Mouse (Mus musculus): ENCODE data around the gene Dlgap3.

The Dlgap3 gene

DNA sequence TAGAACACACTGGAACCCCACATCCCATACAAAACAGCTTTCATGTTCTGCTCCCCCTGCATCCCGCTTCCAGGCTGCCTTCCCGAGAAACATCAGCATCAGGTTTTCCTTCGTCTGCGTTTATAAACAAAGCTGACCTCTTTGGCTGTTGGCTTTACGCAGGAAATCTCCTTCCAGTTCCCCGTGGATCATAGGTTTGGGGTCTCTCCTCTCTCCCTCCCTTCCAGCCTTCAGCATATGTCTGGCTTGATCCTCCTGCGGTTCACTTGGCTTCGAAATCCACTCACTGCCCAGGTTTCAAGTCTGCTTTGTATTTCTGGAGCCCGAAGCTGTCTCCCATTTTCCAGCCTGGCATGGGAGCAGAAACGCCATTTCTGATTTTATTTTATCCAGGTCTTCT, 54.3 kb downstream of the Dlgap3 start:
- no peak for DNase-seq

DNA sequence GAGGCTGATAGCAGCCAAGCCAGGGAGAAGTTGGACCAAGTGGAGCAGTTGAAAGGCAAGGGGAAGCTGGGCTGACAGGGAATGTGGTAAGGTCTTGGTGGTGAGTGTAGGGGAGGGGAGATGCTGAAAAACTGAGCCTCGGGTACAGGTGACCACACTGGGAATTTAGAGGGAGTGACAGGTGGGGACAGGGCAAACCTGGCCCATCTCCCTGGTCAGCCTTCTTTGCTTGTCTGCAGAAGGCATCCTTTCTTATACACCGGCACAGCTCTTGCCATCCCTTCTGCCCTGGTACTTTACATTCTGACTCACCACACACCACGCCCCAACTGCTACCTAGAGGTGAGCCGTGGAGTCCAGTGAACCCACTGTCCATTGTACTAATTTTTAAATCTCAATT, 54.8 kb downstream of the Dlgap3 start:
- DNase-seq: no peak

DNA sequence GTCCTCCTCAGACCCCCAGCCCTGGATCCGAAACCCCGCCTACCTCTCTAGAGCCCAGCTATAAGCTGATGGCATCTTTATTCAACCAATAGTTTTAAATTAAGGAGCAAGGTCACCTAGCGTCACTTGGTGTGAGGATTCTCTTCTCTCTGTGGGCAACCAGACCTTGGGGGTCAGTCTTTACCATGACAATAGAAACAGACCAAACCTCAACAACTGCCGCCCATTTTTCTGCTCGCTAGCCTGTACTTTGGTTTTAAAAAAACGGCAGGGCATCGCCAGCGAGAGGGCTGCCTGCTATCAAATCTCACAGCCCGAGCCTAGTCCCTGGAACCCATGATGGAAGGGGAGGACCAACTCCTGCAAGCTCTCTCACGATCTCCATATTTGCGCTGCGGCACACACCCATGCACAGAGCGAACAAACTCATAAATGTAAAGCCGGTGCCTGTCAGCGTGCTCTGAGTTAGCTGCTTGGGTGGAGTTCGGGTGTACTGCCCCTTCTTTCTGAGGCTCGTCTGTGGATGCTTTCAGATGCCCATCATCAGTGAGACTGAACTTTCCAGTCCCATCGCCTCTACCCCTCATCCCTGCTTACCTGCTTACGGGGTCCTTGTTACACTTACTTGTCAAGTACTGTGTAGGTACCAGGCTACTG, 55.6 kb downstream of the Dlgap3 start:
- DNase-seq: no peak

DNA sequence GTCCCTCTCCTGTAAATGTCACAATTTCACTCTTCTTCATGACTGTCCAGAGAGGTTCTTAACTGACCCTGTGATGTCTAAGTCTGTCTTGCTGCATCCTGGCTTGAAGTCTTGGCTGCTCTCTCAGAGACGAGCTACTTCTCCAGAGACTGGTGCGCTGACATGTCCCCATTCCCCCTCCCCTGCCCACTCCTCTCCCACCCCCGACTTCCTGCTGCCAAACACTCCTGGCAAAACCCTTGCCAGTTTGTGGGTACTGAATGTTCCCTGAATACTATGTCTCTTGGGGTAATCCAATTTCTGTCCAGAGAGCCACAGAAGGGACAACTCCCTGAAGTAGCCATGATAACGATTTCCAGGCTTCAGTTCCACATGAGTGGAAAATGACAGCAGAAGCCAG, 57.1 kb downstream of the Dlgap3 start:
- peak; percentile 49 for DNase-seq

DNA sequence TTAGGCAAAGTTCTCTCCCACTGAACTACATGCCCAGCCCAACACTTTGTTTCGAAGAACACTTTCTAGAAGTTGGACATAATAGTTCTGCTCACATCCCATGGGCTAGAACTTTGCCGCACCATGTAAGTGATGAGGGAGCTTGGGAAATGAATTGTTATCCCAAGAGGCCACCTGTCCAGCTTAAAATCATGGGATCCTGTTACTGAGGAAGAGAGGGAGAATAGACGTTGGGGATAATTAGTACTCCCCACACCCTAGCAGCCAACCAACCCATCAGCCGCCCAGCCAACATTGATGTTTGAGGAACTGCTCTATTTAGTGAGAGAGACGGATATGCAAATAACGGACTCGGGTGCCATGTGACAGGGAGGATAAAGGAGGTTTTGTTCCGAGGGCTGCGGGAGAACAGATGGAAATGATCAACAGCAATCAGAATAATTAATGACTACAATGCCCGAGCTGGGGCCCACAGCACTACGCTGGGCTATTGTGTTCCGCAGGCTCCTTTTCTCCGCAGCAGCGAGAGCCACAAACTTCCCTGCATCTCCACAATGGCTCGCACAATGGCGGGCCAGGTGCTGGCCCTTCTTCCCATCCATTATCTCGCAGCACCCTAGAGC, 58.2 kb downstream of the Dlgap3 start:
- no peak for DNase-seq

DNA sequence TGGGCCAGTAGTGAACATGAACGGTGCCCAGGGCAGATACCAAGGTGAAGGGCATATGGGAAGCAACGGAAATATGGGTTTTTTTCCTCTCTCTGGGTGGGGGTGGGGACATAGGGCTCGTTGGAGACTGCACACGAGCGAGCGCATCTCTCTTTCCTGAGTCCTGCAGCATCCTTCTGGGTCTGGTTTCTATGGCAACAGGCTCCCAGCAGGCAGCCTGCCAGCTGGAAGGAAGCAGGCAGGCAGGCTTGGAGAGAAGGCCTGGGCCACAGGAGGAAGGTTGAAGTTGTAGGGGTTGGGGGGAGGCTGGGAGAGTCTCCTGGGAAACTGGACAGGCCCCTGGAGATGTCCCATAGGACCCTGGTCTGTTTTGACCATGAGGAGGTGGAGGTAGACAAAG, 63.0 kb downstream of the Dlgap3 start:
- DNase-seq: peak; percentile 90

DNA sequence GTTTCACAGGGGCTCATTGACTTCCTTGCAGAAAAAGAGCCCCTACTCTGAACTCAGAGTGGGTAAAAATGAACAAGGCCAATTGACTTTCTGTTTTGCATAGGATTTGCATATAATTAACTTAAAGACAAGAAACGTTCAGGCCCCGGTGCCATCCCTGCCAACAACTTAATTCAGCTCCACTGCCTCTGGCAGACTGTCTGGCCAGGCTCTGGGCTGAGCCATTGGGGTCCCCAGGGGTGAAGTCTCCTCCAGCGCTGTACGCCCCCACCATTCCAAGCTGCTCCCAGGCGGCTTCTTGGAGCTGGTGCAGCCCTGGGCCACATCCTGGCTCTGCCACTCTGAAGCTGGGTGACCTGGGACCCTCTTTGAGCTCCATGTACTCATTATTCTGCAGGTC, 63.5 kb downstream of the Dlgap3 start:
- no peak for DNase-seq

DNA sequence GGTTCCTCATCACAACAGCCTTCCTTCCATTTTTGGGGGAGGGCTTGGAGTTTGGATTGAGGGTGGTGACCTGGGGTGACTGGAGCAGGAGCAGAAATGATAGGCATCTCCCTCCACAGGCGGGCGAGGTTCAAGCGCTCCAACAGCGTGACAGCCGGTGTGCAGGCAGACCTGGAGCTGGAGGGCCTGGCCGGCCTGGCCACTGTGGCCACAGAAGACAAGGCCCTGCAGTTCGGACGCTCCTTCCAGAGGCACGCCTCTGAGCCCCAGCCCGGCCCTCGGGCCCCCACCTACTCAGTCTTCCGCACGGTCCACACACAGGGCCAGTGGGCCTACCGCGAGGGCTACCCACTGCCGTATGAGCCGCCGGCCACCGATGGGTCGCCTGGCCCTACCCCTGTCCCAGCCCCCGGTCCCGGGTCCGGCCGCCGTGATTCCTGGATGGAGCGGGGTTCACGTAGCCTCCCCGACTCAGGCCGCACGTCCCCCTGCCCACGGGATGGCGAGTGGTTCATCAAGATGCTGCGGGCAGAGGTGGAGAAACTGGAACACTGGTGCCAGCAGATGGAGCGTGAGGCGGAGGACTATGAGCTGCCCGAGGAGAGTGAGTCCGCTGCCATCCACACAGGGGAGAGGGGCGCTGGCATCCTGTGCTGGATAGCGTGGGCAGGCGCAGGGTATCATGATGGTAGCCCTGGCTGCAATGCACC, 64.6 kb downstream of the Dlgap3 start:
- DNase-seq: no peak

DNA sequence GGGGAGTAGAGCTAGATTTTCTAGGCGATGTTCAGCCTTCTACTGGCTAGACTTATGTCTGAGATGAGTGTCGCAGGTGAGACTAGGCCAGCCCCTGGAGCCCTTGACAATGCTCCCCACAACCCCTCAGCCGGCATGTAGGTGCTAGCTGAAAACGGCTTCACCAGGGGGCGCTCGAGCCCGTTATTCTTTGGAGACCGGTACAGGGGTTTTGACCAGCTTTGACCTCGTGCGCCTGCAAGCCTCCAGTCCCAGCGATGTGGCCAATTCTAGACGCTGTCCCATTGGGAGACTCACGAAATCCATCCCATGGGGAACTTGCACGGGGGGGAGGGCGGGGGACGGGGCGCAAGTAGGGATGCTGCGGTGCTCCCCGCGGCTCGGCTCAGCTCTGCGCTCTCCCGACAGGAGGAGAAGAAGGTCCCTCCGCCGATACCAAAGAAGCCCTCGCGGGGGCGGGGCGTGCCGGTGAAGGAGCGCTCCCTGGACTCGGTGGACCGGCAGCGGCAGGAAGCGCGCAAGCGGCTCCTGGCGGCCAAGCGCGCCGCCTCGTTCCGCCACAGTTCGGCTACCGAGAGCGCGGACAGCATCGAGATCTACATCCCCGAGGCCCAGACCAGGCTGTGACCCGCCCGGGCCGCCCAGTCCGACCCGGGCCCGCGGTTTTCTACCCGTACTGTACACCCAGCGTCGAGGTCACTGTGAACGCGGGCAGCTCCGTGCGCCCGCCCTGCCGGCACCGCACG, 66.9 kb downstream of the Dlgap3 start:
- peak; percentile 77 for DNase-seq

DNA sequence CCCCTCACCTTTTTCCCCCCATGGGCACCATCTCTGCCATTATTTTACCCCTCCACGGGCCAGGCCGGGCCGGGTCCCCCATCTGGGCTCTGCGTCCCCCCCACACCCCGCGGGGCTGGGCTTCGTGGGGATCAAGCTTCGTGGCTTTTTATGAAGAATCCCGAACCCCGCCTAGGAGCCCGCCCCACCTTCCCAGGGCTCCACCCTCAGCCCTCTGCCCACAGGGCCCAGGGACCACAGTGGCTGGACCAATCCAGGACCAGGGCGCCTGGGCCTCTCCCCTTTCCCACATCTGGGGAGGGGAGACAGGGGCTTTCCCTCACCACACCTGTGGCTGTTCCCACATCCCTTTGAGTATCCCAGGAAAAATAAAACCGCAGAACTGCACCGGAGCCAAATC, 67.6 kb downstream of the Dlgap3 start:
- no peak for DNase-seq

DNA sequence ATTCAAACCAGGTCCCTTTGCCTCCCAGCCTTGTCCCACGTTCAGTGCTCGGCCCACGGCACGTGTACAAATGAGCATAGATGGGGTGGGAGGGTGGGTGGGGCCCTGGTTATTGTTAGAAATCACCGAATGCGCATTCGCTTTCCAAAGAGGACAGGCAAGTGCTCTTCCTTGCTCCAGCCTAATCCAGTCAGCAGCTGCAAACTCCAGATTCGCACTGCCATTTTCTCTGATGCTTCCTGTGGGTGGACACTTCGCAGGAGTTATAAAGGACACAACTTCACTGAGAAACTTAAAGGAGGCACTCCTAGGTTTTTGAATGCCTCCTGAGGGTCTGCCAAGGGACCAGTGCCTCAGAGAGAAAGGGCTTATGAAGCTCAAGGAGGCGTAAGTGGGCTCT, 68.3 kb downstream of the Dlgap3 start:
- DNase-seq: no peak

DNA sequence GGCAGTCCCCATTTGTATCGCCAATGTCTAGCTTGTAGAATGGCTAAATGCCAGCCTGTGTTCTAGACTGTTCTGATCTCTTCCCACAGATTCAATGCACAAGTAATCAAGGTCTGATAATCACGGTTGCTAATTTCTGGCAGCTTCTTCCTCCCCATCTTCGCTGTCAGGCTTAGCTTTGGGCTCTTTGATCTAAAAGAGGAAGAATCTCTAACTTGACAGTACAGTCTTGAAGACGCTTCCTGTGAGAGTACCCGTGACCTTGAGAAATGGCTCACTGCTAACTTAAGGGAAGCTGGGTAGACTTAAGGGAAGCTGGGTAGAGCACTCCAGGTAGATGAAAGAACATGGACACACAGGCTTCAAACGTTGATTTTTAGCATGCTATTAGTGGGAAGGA, 73.7 kb downstream of the Dlgap3 start:
- DNase-seq: no peak

DNA sequence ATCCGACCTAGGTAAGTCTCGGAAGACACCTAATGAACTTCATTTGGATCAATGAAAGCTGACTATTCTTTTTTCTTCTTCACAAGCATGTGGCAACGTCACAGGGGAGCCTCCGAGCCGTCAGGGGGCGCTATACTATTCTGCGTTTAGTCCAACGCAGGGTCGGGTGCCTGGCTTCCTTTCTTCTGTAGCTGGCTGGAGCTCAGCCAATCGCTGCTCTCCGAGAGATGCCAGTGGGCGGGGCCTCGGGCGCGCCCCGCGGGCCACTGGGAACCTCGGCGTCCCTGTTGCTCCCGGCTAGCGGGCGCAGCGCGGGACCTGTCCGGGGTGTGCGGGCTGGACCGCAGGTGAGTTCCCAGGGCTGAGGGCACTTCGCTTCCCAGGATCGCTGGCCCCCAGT, 74.5 kb downstream of the Dlgap3 start, which contains the start of gene Smim12:
Gene Smim12 (plus strand): TSS at position 233 of the 400 bp plus-strand sequence.
- peak; percentile 98 for DNase-seq

DNA sequence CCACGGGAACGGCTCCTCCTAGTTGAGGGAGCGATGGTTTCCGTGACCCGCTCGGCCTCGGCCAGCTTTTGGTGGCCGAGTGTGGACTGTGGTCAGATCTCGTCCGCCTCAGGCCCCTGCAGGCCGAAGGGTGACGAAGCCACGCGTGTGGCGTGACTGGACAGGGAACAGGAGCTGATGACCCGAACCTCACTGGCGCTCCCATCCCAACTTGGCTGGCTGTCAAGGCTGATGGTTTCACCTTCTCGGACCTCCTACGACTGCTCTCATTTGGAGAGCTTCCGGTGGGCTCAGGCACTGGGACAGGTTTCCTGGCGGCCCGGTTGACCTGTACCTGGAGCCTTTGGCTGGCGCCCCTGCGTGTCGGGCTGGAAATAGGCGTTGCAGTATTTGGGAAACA, 74.9 kb downstream of the Dlgap3 start:
- no peak for DNase-seq

DNA sequence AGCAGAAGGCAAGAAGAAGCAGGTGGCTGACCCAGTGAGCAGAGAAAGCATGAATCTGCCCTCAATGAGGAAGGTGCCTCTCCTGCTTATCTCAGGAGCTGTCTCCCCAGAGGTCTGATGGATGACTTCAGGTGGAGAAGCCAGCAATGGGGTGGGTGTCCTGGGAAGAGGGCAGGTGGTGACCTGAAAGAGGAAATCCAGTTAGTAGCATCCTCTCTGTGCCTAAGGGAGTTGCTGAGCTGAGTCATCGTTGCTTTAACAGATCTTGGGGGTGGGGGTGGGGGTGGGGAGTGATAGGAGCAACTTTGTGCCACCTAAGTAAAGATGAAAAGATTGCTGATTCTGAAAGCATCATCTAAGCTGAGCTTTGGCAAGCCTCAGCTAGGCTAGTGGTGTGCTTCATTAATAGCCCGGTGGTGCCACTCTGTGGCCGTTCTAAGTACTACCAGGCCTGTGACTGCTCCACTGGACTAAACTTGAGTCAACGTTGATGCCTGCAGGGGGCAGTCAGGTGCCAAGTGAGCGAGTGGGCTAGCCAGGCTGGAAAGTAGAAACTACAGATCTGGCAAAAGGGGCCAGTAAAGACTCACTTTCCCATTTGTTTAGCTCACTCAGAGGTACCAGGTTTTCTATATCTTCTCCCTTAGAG, 80.8 kb downstream of the Dlgap3 start:
- peak; percentile 95 for DNase-seq

DNA sequence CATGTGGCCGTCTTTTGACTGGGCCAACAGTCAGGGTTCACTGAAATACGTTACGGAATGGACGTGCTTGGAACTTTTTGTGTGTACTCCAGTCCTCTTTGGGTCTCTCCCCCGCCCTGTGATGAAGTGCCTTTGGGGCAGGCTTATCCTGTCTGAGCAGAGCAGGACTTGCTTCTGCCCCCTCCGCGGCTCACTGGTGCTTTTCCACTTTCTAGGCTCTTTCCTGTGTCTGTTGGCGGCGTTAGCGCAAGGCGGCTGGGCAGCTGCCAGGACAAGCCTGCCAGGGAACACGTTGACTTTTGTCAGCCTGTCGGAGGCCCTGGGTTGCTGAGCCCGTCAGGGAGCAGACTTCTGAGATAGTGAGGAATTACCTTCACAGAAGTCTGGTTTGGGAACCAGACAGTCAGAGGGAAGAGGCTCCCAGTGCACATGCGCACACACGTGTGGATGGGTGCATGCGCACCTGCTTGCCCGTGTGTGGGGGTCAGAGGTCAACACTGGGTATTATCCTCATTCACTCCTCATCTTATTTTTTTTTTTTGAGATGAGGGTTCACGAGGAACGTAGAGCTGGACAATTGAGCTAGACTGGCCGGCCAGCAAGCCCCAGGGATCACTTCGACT, 83.1 kb downstream of the Dlgap3 start:
- peak; percentile 74 for DNase-seq

DNA sequence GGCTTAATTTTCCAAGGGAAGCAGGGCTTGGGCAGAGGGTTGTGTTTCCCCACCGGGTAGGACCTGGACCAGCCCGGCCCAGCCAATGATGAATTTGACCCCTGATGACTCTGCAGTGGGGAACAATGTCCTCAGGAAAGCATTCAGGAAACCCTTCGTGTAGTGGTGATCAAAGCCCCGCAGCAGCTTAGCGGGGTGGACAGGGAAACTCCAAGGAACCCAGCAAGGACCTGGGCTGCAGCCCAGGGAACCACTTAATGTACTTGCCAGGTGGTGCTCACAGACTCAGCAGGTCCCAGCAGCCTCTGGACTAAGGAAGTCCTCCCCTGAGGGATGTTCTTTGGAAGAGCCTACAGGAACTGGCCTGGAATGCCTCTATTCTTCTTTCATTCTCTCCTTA, 87.7 kb downstream of the Dlgap3 start:
- no peak for DNase-seq

DNA sequence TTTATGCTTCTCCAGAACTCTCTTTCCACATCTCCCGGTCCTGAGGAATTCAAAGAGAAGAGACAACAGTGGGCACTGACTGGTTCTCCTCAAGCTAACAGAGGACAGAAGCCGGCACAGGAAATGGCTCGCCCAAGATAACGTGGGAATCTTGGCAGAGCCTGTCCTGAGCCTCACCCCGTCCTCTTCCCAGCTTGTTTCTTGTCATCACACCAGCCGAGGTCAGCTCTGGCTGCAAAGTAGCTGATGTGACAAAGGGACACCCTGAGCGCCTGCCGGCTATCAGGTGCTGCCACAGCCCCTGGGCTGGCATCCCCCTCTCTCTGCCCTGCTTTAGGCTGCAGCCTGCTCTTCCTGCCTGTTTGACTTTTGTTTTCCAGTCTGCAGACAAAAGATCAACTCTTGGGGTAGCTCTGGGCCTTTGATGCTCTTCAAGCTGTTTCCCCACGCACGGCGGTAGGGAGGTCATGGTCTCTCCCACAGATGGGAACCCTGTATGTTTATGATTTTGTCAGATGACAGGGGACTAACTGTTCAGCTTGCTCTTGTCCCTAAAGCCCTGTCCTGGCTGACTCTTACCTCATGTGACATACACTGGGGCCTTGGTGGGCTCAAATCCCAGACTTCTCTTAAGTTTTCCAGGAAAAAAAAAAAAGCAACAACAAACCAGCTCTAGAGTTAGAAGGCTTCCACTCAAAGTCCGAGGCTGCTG, 89.3 kb downstream of the Dlgap3 start:
- no peak for DNase-seq

DNA sequence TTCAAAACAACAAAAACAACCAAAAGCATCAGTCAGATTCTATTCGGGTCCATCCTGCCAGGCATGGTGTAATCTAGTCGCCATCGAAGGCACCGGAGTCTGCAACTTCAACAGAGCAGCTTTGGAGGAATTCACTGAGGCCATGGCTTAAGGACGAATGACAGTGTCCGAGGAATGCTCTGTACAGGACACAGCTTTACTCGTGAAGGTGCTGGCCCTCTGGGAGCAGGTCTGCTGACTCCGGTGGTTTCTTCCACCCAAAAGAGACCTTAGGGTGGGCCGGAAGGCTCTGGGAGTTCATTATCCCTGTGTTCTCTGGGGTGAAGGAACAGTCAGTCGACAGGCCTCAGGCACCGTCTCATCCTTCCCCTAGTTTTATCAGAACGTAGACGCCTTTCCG, 92.6 kb downstream of the Dlgap3 start:
- no peak for DNase-seq

DNA sequence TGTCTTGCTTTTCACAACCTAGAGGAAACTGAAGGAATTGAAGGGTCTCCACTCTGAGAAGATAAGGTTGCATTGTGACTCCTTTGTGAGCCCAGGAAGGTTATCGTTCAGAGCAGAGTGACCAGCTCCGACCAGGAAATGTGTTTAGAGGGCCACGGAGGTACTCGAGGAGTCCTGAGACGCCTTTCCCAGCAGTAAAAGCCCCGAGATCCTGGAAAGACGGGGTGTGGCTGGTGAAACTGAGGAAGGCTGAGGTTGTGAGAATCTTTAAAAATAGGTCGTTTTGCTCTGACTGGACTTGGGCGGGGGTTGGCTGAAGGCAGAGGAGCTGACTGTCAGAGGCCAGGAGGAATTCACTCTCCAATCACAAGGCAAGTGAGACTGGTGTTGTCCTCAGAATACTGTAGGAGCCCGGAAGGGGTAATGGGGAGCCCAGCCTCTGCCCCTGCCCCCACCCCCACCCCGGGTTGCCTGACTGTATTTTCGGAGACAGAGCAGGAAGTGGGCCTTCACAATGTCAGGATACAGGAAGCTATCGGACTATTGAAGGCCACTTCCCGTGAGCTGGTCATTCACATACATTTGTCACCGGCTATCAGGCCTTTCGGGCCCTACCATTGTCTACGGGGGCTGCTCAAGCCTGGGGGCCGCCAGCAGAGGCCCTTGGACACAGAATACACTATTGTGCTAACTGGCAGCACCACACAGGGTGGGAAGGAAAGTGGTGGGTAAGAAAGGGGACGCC, 94.6 kb downstream of the Dlgap3 start:
- DNase-seq: no peak

DNA sequence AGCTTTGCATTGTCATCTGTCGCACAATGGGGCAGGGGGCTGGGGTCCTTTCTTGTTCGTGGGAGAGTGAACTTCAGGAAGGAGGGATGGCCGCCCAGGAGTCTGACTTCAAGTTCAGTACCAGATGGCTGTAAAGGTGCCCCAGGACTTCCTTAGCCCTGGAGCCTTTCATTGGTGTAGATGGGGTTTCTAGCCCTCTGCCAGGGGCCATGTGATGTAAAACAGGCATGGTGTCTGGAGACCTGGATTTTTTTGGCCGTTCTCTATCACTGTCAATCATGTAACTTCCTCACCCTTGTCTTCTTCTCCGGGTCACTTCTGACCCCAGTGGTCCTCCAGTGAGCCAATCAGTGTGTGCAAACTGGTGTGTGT, 95.2 kb downstream of the Dlgap3 start:
- no peak for DNase-seq

Measured in right cerebral cortex, adult 18-20 months (tissue).